Mouse (Mus musculus): ENCODE results near the gene Six1. TPM values are rescaled to one million over a fixed set of nuclear protein-coding genes. Genes with fewer than 3 reads are reported as not detected.
A peak's percentile ranks its signal among the peaks of the same experiment; 100 is the strongest.

The Six1 gene
- polyA plus RNA-seq, 1 experiment from 2014 or later: 11.0 TPM

DNA sequence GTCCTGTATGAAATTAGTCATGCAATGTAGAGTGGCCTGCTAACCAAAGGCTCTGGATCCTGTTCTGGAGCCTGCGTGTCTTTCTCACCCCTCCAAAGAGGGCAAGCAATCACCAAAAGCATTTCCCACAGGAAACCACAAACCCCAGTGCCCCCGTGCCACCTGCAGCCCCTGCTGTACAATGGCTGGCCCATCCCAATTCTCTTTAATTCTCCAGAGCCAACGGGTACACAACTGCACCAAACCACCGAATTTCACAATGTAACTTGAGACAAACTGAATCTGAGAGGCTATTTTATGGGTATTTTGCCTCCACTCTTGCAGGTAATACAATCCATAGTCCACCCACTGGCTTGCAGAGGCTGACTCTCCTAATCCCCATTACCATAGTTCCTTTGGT lies 22.4 kb downstream of the Six1 start:
- H3K4me3 ChIP-seq (ENCODE audit: low read depth, low read length): no peak overlapping the region
- H3K4me2 ChIP-seq (ENCODE audit: low read depth, low read length, severe bottlenecking): no peak overlapping the region
- DNase-seq (ENCODE audit: low spot score) (no peak), ATAC-seq (replicated peaks; ENCODE audit: low FRiP score) (no peak)
- peaks cover 31% of the 10 kb centered on the region for H3K27me3 ChIP-seq (ENCODE audit: control insufficient read depth, insufficient read depth, low read length)
- H3K9ac ChIP-seq (ENCODE audit: low read length): no peak overlapping the region
- peaks cover 5% of the 10 kb centered on the region; the same call in 1 of the 2 replicates for H3K4me1 ChIP-seq (replicated peaks; ENCODE audit: control insufficient read depth, insufficient read depth, low read length)
- no peaks in the 10 kb centered on the region for H3K9me3 ChIP-seq (ENCODE audit: control insufficient read depth, low read length)
- WGBS: 58% methylated on average over 4 of the region's 4 CpGs
- H3K36me3 ChIP-seq (ENCODE audit: control insufficient read depth, insufficient read depth, low read length): no peaks in the 10 kb centered on the region
- H3K27ac ChIP-seq (ENCODE audit: low read depth, low read length): no peak overlapping the region

DNA sequence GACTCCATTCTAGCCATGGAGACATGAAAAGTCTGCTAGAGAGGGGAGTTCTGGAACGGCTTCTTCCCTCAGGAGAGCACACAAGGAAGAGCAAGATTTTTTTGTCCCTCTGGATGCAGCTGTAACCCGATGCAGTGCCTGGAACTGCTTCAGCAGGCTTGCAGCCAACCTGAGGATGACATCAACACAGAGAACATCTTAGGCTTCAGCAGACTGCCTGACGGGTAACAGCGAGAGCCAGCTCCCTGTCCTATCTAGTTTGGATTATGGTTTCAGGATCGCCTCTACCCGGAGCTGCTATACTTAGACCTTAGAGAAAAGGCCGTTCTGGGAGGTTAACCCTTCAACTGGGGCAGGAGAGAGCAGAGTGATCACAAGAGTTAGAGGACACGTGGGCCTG lies 28.2 kb downstream of the Six1 start:
- Histone ChIP-seq H3K9me3 (ENCODE audit: control insufficient read depth, low read length) (no peaks in the 10 kb centered on the region), H3K4me2 (ENCODE audit: low read depth, low read length, severe bottlenecking) (no peak overlapping the region), H3K4me3 (ENCODE audit: low read depth, low read length) (no peak overlapping the region), H3K27me3 (ENCODE audit: control insufficient read depth, insufficient read depth, low read length) (no peaks in the 10 kb centered on the region), H3K9ac (ENCODE audit: low read length) (no peak overlapping the region), H3K4me1 (replicated peaks; ENCODE audit: control insufficient read depth, insufficient read depth, low read length) (no peaks in the 10 kb centered on the region), H3K27ac (ENCODE audit: low read depth, low read length) (no peak overlapping the region), H3K36me3 (ENCODE audit: control insufficient read depth, insufficient read depth, low read length) (no peaks in the 10 kb centered on the region)
- DNase-seq (ENCODE audit: low spot score): no peak
- ATAC-seq (replicated peaks; ENCODE audit: low FRiP score): no peak
- WGBS: 82% methylated on average over 8 of the region's 8 CpGs

GRCm38 (mm10) chr12:73020941-73021340 lies 32.7 kb downstream of the Six1 start:
- H3K9ac ChIP-seq (ENCODE audit: low read length): no peak overlapping the region
- no peaks in the 10 kb centered on the region for H3K27me3 ChIP-seq (ENCODE audit: control insufficient read depth, insufficient read depth, low read length)
- H3K36me3 ChIP-seq (ENCODE audit: control insufficient read depth, insufficient read depth, low read length): no peaks in the 10 kb centered on the region
- H3K4me1 ChIP-seq (replicated peaks; ENCODE audit: control insufficient read depth, insufficient read depth, low read length): no peaks in the 10 kb centered on the region
- peak; percentile 42; the same call in 1 of the 2 replicates for ATAC-seq (replicated peaks; ENCODE audit: low FRiP score)
- 14% methylated on average over 4 of the region's 4 CpGs for WGBS
- DNase-seq (ENCODE audit: low spot score): peak; percentile 78
- H3K27ac ChIP-seq (ENCODE audit: low read depth, low read length): no peak overlapping the region
- no peak overlapping the region for H3K4me3 ChIP-seq (ENCODE audit: low read depth, low read length)
- H3K4me2 ChIP-seq (ENCODE audit: low read depth, low read length, severe bottlenecking): no peak overlapping the region
- no peaks in the 10 kb centered on the region for H3K9me3 ChIP-seq (ENCODE audit: control insufficient read depth, low read length)

DNA sequence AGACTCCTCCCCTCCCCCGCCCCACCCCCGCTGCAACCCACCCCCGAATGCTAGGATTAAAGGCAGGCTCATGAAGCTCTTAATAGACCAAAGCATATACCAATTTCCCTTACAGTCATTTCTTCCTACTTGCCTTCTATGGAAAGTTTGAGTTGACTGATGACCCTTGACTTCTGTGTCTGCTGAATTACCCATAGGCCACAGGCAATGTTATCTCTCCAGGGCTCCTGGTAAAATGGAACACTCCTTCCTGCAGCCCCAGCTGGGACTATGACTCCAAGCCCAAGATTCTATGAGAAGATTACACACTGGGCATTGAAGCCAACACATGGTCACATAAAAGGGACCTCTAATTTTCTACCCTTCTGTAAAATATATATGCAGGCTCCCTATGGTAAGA lies 33.3 kb downstream of the Six1 start:
- DNase-seq (ENCODE audit: low spot score) (no peak), ATAC-seq (replicated peaks; ENCODE audit: low FRiP score) (no peak)
- Histone ChIP-seq H3K9me3 (ENCODE audit: control insufficient read depth, low read length) (no peaks in the 10 kb centered on the region), H3K27me3 (ENCODE audit: control insufficient read depth, insufficient read depth, low read length) (no peaks in the 10 kb centered on the region), H3K9ac (ENCODE audit: low read length) (no peak overlapping the region), H3K27ac (ENCODE audit: low read depth, low read length) (no peak overlapping the region), H3K4me2 (ENCODE audit: low read depth, low read length, severe bottlenecking) (no peak overlapping the region), H3K36me3 (ENCODE audit: control insufficient read depth, insufficient read depth, low read length) (no peaks in the 10 kb centered on the region), H3K4me3 (ENCODE audit: low read depth, low read length) (no peak overlapping the region), H3K4me1 (replicated peaks; ENCODE audit: control insufficient read depth, insufficient read depth, low read length) (no peaks in the 10 kb centered on the region)
- WGBS: 58% methylated on average over 3 of the region's 3 CpGs

GRCm38 (mm10) chr12:73018838-73019237 lies 34.8 kb downstream of the Six1 start:
- no peak overlapping the region for H3K9ac ChIP-seq (ENCODE audit: low read length)
- no peaks in the 10 kb centered on the region for H3K4me1 ChIP-seq (replicated peaks; ENCODE audit: control insufficient read depth, insufficient read depth, low read length)
- H3K27me3 ChIP-seq (ENCODE audit: control insufficient read depth, insufficient read depth, low read length): no peaks in the 10 kb centered on the region
- no peak overlapping the region for H3K4me2 ChIP-seq (ENCODE audit: low read depth, low read length, severe bottlenecking)
- no peak overlapping the region for H3K4me3 ChIP-seq (ENCODE audit: low read depth, low read length)
- no peak for ATAC-seq (replicated peaks; ENCODE audit: low FRiP score)
- no peaks in the 10 kb centered on the region for H3K9me3 ChIP-seq (ENCODE audit: control insufficient read depth, low read length)
- no peak overlapping the region for H3K27ac ChIP-seq (ENCODE audit: low read depth, low read length)
- 82% methylated on average over 4 of the region's 4 CpGs for WGBS
- DNase-seq (ENCODE audit: low spot score): no peak
- H3K36me3 ChIP-seq (ENCODE audit: control insufficient read depth, insufficient read depth, low read length): no peaks in the 10 kb centered on the region

DNA sequence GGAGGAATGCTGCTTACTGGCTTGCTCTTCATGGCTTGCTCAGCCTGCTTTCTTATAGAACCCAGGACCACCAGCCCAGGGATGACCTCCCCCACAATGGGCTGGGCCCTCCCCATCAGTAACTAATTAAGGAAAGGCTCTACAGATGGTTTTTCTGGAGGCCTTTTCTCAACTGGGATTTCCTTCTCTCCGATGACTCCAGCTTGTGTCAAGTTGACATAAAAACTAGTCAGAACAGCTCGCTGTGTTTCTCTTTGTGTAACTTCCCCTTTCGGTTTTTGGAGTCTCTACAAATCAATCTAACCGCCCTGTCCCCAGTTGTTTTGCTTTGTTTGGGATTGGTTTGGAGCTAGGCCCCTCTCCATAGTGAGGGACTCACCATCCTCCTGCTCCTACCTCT lies 37.5 kb downstream of the Six1 start:
- H3K27ac ChIP-seq (ENCODE audit: low read depth, low read length): no peak overlapping the region
- DNase-seq (ENCODE audit: low spot score) (no peak), ATAC-seq (replicated peaks; ENCODE audit: low FRiP score) (no peak)
- H3K4me1 ChIP-seq (replicated peaks; ENCODE audit: control insufficient read depth, insufficient read depth, low read length): no peaks in the 10 kb centered on the region
- no peaks in the 10 kb centered on the region for H3K9me3 ChIP-seq (ENCODE audit: control insufficient read depth, low read length)
- H3K27me3 ChIP-seq (ENCODE audit: control insufficient read depth, insufficient read depth, low read length): no peaks in the 10 kb centered on the region
- no peaks in the 10 kb centered on the region for H3K36me3 ChIP-seq (ENCODE audit: control insufficient read depth, insufficient read depth, low read length)
- WGBS: 92% methylated on average over 4 of the region's 4 CpGs
- no peak overlapping the region for H3K4me3 ChIP-seq (ENCODE audit: low read depth, low read length)
- H3K9ac ChIP-seq (ENCODE audit: low read length): no peak overlapping the region
- H3K4me2 ChIP-seq (ENCODE audit: low read depth, low read length, severe bottlenecking): no peak overlapping the region

- Histone ChIP-seq H3K36me3 (ENCODE audit: control insufficient read depth, insufficient read depth, low read length) (no peaks in the 10 kb centered on the region), H3K4me2 (ENCODE audit: low read depth, low read length, severe bottlenecking) (no peak overlapping the region), H3K4me1 (replicated peaks; ENCODE audit: control insufficient read depth, insufficient read depth, low read length) (no peaks in the 10 kb centered on the region), H3K27ac (ENCODE audit: low read depth, low read length) (no peak overlapping the region), H3K4me3 (ENCODE audit: low read depth, low read length) (no peak overlapping the region), H3K9ac (ENCODE audit: low read length) (no peak overlapping the region), H3K27me3 (ENCODE audit: control insufficient read depth, insufficient read depth, low read length) (no peaks in the 10 kb centered on the region), H3K9me3 (ENCODE audit: control insufficient read depth, low read length) (no peaks in the 10 kb centered on the region)
- DNase-seq (ENCODE audit: low spot score) (no peak), ATAC-seq (replicated peaks; ENCODE audit: low FRiP score) (no peak)
- 88% methylated on average over 4 of the region's 4 CpGs for WGBS
These were observed 39.4 kb downstream of the Six1 start for GRCm38 (mm10) chr12:73014311-73014710.

DNA sequence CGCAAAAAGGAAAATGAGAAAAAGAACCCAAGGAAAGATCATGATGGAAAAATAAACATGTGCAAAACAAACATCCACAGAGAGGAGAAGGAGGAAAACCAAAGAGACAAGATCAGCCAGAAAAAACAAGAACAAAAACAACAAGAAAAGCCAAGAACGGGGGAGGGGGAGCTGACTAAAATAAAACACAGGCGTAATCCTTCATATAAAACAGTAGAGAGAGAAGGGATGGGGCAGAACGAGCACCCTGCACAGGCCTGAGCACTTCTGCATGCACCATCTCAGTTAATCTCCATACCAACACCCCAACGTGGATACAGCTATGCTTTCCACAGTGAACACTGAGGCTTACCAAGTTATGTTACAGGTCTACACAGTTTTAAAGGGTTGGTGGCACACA lies 40.9 kb downstream of the Six1 start:
- H3K27me3 ChIP-seq (ENCODE audit: control insufficient read depth, insufficient read depth, low read length): no peaks in the 10 kb centered on the region
- 71% methylated on average over 5 of the region's 5 CpGs for WGBS
- no peak for ATAC-seq (replicated peaks; ENCODE audit: low FRiP score)
- H3K4me1 ChIP-seq (replicated peaks; ENCODE audit: control insufficient read depth, insufficient read depth, low read length): no peaks in the 10 kb centered on the region
- H3K9ac ChIP-seq (ENCODE audit: low read length): no peak overlapping the region
- no peak overlapping the region for H3K4me3 ChIP-seq (ENCODE audit: low read depth, low read length)
- no peak overlapping the region for H3K27ac ChIP-seq (ENCODE audit: low read depth, low read length)
- no peak for DNase-seq (ENCODE audit: low spot score)
- no peaks in the 10 kb centered on the region for H3K36me3 ChIP-seq (ENCODE audit: control insufficient read depth, insufficient read depth, low read length)
- H3K4me2 ChIP-seq (ENCODE audit: low read depth, low read length, severe bottlenecking): no peak overlapping the region
- no peaks in the 10 kb centered on the region for H3K9me3 ChIP-seq (ENCODE audit: control insufficient read depth, low read length)

DNA sequence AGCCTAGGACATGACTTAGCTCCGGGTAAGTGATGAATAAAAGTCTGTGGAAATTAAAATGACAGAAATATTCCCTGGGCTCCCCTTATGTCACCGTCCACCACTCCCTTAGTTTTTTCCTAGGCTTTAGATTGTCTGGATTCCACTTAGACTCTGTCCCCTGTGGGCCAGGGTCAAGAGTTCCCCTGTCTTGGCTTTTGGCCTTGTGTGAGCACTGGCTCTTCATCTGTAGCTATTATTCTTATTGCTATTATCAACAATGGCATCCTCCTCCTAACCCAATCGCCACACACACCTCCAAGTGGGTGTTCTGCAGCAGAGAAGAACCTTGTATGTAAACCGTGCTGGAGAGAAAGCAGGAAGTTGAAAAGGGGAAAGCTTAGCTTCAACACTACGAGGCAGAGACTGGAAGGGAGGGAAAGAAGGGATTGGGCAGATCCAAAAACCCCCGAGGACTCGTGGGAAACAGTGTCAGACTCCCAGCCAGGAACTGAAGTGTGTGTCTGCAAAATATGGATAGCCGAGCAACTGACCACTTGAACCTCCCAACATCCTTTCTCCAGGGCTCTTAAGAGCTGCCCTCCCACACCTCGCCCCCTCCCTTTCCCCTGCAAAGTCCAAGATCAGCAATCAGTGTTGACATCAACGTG lies 41.4 kb downstream of the Six1 start:
- Histone ChIP-seq H3K9me3 (ENCODE audit: control insufficient read depth, low read length) (no peaks in the 10 kb centered on the region), H3K4me2 (ENCODE audit: low read depth, low read length, severe bottlenecking) (no peak overlapping the region), H3K4me1 (replicated peaks; ENCODE audit: control insufficient read depth, insufficient read depth, low read length) (no peaks in the 10 kb centered on the region), H3K4me3 (ENCODE audit: low read depth, low read length) (no peak overlapping the region), H3K27ac (ENCODE audit: low read depth, low read length) (no peak overlapping the region), H3K9ac (ENCODE audit: low read length) (no peak overlapping the region), H3K27me3 (ENCODE audit: control insufficient read depth, insufficient read depth, low read length) (no peaks in the 10 kb centered on the region), H3K36me3 (ENCODE audit: control insufficient read depth, insufficient read depth, low read length) (no peaks in the 10 kb centered on the region)
- no peak for DNase-seq (ENCODE audit: low spot score)
- ATAC-seq (replicated peaks; ENCODE audit: low FRiP score): no peak
- 64% methylated on average over 10 of the region's 10 CpGs for WGBS

All from forebrain, embryonic 11.5 days (tissue).